In the genomic region with DNA sequence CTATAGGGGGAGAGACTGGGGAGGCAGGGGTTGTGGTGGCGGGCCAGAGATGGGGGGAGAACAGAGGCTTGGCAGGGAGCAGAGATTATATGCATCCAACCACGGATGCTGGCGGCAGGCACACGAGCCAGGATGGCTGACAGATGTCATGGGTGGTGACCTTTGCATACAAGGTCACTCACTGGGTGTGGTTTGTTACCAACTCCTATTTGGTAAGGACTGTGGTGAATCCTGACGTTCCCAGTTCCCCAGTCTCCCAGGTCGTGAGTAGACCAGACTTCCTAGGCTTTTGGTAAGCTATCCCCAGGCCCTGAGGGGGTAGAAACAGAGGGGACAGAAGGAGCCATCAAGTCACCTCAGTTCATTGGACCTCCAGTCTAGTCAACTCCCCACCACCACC, we compare ENCODE assay signal across 43 mouse cellular contexts. TPM values are rescaled to one million over a fixed set of nuclear protein-coding genes. Genes with fewer than 3 reads are reported as not detected.
"Had no signal": no experiment of that assay in that cellular context is flagged by ENCODE, and none has a peak within 500 bp of the region (broad histone marks: within the 10 kb centered on the region; RNA-seq: fewer than 3 reads in every experiment).

No protein-coding gene starts in this region.

- ATAC-seq: hindbrain, embryonic 16.5 days; hindbrain, postnatal 0 days; inflammation-experienced regulatory T-cells, adult 6 months; intestine, embryonic 15.5 days; intestine, embryonic 16.5 days; intestine, postnatal 0 days had no signal

- H3K4me2 ChIP-seq: heart, embryonic 11.5 days; heart, embryonic 12.5 days; heart, embryonic 13.5 days; heart, embryonic 15.5 days; hindbrain, embryonic 12.5 days; hindbrain, embryonic 13.5 days; hindbrain, embryonic 14.5 days; hindbrain, embryonic 15.5 days; intestine, embryonic 15.5 days; kidney, embryonic 15.5 days had no signal

- H3K27ac ChIP-seq: heart, embryonic 10.5 days; heart, embryonic 13.5 days; heart, embryonic 15.5 days; hindbrain, embryonic 12.5 days; hindbrain, embryonic 13.5 days; hindbrain, embryonic 14.5 days; hindbrain, embryonic 15.5 days; hindbrain, postnatal 0 days; intestine, embryonic 15.5 days; kidney, embryonic 15.5 days; kidney, postnatal 0 days; layer of hippocampus, adult 2 months had no signal

- H3K4me1 ChIP-seq: heart, embryonic 12.5 days; heart, embryonic 13.5 days; heart, embryonic 15.5 days; intestine, embryonic 15.5 days had no signal

- H3K9me3 ChIP-seq: heart, embryonic 10.5 days; heart, embryonic 13.5 days; heart, embryonic 15.5 days; hindbrain, embryonic 10.5 days; hindbrain, embryonic 12.5 days; hindbrain, embryonic 13.5 days; hindbrain, embryonic 15.5 days; intestine, embryonic 15.5 days; kidney, embryonic 15.5 days had no signal

- DNase-seq: heart, postnatal 10 days; heart, postnatal 14 days; heart, postnatal 36 days; heart, postnatal 4 days; kidney, adult 11 months; kidney, adult 18-20 months; kidney, adult 2 months; kidney, adult 8-10 months; kidney, adult 9 months; kidney, postnatal 10 days; kidney, postnatal 14 days; kidney, postnatal 25 days; kidney, postnatal 36 days; kidney, postnatal 4 days; layer of hippocampus, adult 9-11 months; layer of hippocampus, postnatal 36 days had no signal

- H3K27me3 ChIP-seq: hindbrain, embryonic 15.5 days had no signal

- H3K4me3 ChIP-seq: heart, embryonic 10.5 days; heart, embryonic 12.5 days; heart, embryonic 13.5 days; heart, embryonic 15.5 days; hindbrain, embryonic 10.5 days; hindbrain, embryonic 12.5 days; hindbrain, embryonic 13.5 days; hindbrain, embryonic 15.5 days; intestine, embryonic 15.5 days; kidney, embryonic 15.5 days; layer of hippocampus, adult 2 months had no signal

- H3K9ac ChIP-seq: heart, embryonic 12.5 days; heart, embryonic 13.5 days; heart, embryonic 15.5 days; hindbrain, embryonic 12.5 days; hindbrain, embryonic 13.5 days; hindbrain, embryonic 14.5 days; hindbrain, embryonic 15.5 days; intestine, embryonic 15.5 days; kidney, embryonic 15.5 days had no signal

- H3K36me3 ChIP-seq: heart, embryonic 10.5 days; heart, embryonic 12.5 days; heart, embryonic 13.5 days; heart, embryonic 15.5 days; hindbrain, embryonic 10.5 days; hindbrain, embryonic 12.5 days; hindbrain, embryonic 13.5 days; hindbrain, embryonic 15.5 days; intestine, embryonic 15.5 days; kidney, embryonic 15.5 days had no signal

RNA-seq across cellular contexts. Expression of a gene that starts 10.2 kb away (rescaled TPM):
- polyA plus RNA-seq: heart, embryonic 11.5 days; heart, embryonic 12.5 days; heart, embryonic 13.5 days; heart, embryonic 14.5 days; heart, embryonic 15.5 days; heart, postnatal 0 days; hindbrain, embryonic 10.5 days; hindbrain, embryonic 11.5 days; hindbrain, embryonic 12.5 days; hindbrain, embryonic 13.5 days; hindbrain, embryonic 14.5 days; hindbrain, embryonic 15.5 days; hindbrain, embryonic 16.5 days; inflammation-experienced regulatory T-cells, adult 6 months; intestine, embryonic 14.5 days; intestine, embryonic 15.5 days; intestine, embryonic 16.5 days; intestine, postnatal 0 days; large intestine, adult 2 months had no signal

RNA-seq across cellular contexts. Expression of a gene that starts 21.9 kb away (rescaled TPM):
- polyA plus RNA-seq: inflammation-experienced regulatory T-cells, adult 6 months; intestine, postnatal 0 days had no signal

RNA-seq across cellular contexts. Expression of a gene that starts 32.5 kb away (rescaled TPM):
- polyA plus RNA-seq: heart, embryonic 10.5 days; heart, embryonic 11.5 days; heart, embryonic 12.5 days; heart, embryonic 13.5 days; heart, embryonic 14.5 days; heart, embryonic 15.5 days; heart, embryonic 16.5 days; heart, postnatal 0 days; inflammation-experienced regulatory T-cells, adult 6 months; intestine, embryonic 14.5 days; intestine, embryonic 15.5 days; intestine, embryonic 16.5 days; intestine, postnatal 0 days; kidney, embryonic 14.5 days; kidney, embryonic 15.5 days; kidney, embryonic 16.5 days; large intestine, adult 2 months had no signal

RNA-seq across cellular contexts. Expression of a gene that starts 40.7 kb away (rescaled TPM):
- polyA plus RNA-seq: heart, postnatal 0 days; kidney, embryonic 14.5 days had no signal
